In genomic region chr11:88155451-88155850, GRCm38 (mm10) we compare ENCODE assay signal across 9 mouse cellular contexts. TPM values are rescaled to one million over a fixed set of nuclear protein-coding genes. Genes with fewer than 3 reads are reported as not detected.
DNase-seq lines count a peak whose midpoint lies in the region; ATAC-seq and TF ChIP-seq lines count a peak whose summit lies in the region.
"Had no signal": no experiment of that assay in that cellular context is flagged by ENCODE, and none has a peak within 500 bp of the region (broad histone marks: within the 10 kb centered on the region; RNA-seq: fewer than 3 reads in every experiment).

No protein-coding gene starts in this region.

- H3K9me3 ChIP-seq in intestine, postnatal 0 days (ENCODE audit: control insufficient read depth): no peaks in the 10 kb centered on the region
- no peaks in the 10 kb centered on the region for H3K9me3 ChIP-seq in liver, postnatal 0 days (ENCODE audit: low read length)
- H3K9me3 ChIP-seq: liver, embryonic 15.5 days had no signal

- peak; percentile 45 for DNase-seq in kidney, adult 9 months
- DNase-seq in kidney, adult 18-20 months: no peak
- peak; percentile 69 to 73 for DNase-seq in cerebellum, postnatal 14 days
- DNase-seq in gastrocnemius, postnatal 36 days: peak; percentile 76 to 84
- no peak for DNase-seq in natural killer cell, adult 2 months (ENCODE audit: low spot score in 2 of 2)
- no peak for DNase-seq in liver, postnatal 0 days
- no peak for DNase-seq in right cerebral cortex, postnatal 14 days

- H3K9ac ChIP-seq in intestine, postnatal 0 days (ENCODE audit: low read depth, low read length): no peak overlapping the region
- H3K9ac ChIP-seq in liver, postnatal 0 days (replicated peaks): no peak overlapping the region
- H3K9ac ChIP-seq: liver, embryonic 15.5 days had no signal

- peak overlapping the region; percentile 62; the same call in 1 of the 2 replicates for H3K27ac ChIP-seq in intestine, postnatal 0 days (ENCODE audit: low read depth, low read length)
- no peak overlapping the region for H3K27ac ChIP-seq in liver, postnatal 0 days (ENCODE audit: low read depth)
- H3K27ac ChIP-seq: liver, embryonic 15.5 days had no signal

- TF ChIP-seq EP300 in liver, postnatal 0 days (IDR thresholded peaks at IDR 0.05; ENCODE audit: low read depth): no peak

- TF ChIP-seq CTCF in intestine, postnatal 0 days (IDR thresholded peaks at IDR 0.05; ENCODE audit: low read depth): no peak
- no peak for TF ChIP-seq CTCF in liver, postnatal 0 days (IDR thresholded peaks at IDR 0.05; ENCODE audit: low read depth)

- H3K4me2 ChIP-seq in intestine, postnatal 0 days (replicated peaks; ENCODE audit: low read depth): no peak overlapping the region
- H3K4me2 ChIP-seq in liver, postnatal 0 days (ENCODE audit: low read depth, low read length): no peak overlapping the region
- H3K4me2 ChIP-seq: liver, embryonic 15.5 days had no signal

- H3K4me3 ChIP-seq in intestine, postnatal 0 days (ENCODE audit: low read depth, low read length): no peak overlapping the region
- no peak overlapping the region for H3K4me3 ChIP-seq in liver, postnatal 0 days (ENCODE audit: low read depth, low read length)
- H3K4me3 ChIP-seq: liver, embryonic 15.5 days had no signal

- intact Hi-C loops in gastrocnemius, postnatal 36 days (cut with DNase I): loop anchor here (2.0 to 5.0 kb wide), 2 partner anchors 25 to 38 kb away; no protein-coding TSS in a partner anchor

- ATAC-seq in intestine, postnatal 0 days: no peak
- ATAC-seq in liver, postnatal 0 days: no peak

- H3K27me3 ChIP-seq in intestine, postnatal 0 days (replicated peaks; ENCODE audit: control insufficient read depth, insufficient read depth, low read length): no peaks in the 10 kb centered on the region
- H3K27me3 ChIP-seq in liver, postnatal 0 days (ENCODE audit: insufficient read depth, low read length): no peaks in the 10 kb centered on the region

- WGBS in intestine, postnatal 0 days: 73% methylated on average over 3 of the region's 3 CpGs
- 70% methylated on average over 3 of the region's 3 CpGs for WGBS in liver, postnatal 0 days (ENCODE audit: insufficient replicate concordance)

- no peaks in the 10 kb centered on the region for H3K36me3 ChIP-seq in intestine, postnatal 0 days (ENCODE audit: control insufficient read depth, insufficient read depth)
- H3K36me3 ChIP-seq in liver, postnatal 0 days (replicated peaks; ENCODE audit: insufficient read depth, low read length): no peaks in the 10 kb centered on the region
- H3K36me3 ChIP-seq: liver, embryonic 15.5 days had no signal

- peaks cover 12% of the 10 kb centered on the region; the same call in 1 of the 2 replicates for H3K4me1 ChIP-seq in intestine, postnatal 0 days (replicated peaks; ENCODE audit: control insufficient read depth, insufficient read depth, low read length)
- peaks cover 10% of the 10 kb centered on the region for H3K4me1 ChIP-seq in liver, postnatal 0 days (ENCODE audit: insufficient read depth)

RNA-seq across cellular contexts. Expression of gene Mrps23, which starts 48.7 kb away (rescaled TPM):
- total RNA-seq in gastrocnemius, postnatal 36 days (2021): 100 to 1,000 TPM; 123 to 140 TPM
- 54.1 and 59.1 TPM in 2 replicates for polyA plus RNA-seq in intestine, postnatal 0 days (2015; fragmentation: Nextera tagmentation; extraction: Ambion mirVana)
- polyA plus RNA-seq in liver, postnatal 0 days (2015; fragmentation: Nextera tagmentation; extraction: Ambion mirVana): 28.7 and 29.3 TPM in 2 replicates

RNA-seq across cellular contexts. Expression of gene Cuedc1, which starts 57.6 kb away (rescaled TPM):
- total RNA-seq in gastrocnemius, postnatal 36 days (2021): 10 to 100 TPM; 80.3 to 96.9 TPM
- polyA plus RNA-seq in intestine, postnatal 0 days (2015; fragmentation: Nextera tagmentation; extraction: Ambion mirVana): 7.1 and 10.1 TPM in 2 replicates
- polyA plus RNA-seq in liver, postnatal 0 days (2015; fragmentation: Nextera tagmentation; extraction: Ambion mirVana): 1.2 and 1.6 TPM in 2 replicates

Comparison
In these comparisons a context has a peak if more than half of its experiments do, and no peak if none do; other contexts are left out.
1. DNase-seq: peak in kidney, adult 9 months (single experiment), cerebellum, postnatal 14 days (2 of 2) and gastrocnemius, postnatal 36 days (2 of 2); none in kidney, adult 18-20 months (single experiment), natural killer cell, adult 2 months (0 of 2), liver, postnatal 0 days (single experiment) and right cerebral cortex, postnatal 14 days (single experiment).